Mouse (Mus musculus): Measurements from ENCODE around the gene Fxyd4. TPM values are rescaled to one million over a fixed set of nuclear protein-coding genes. Genes with fewer than 3 reads are reported as not detected.

The Fxyd4 gene
- polyA plus RNA-seq, 1 experiment: 0.41 TPM

GRCm38 (mm10) chr6:117935681-117936612, 1.5 kb downstream of the Fxyd4 start:
- Histone ChIP-seq H3K4me1 (ENCODE audit: control insufficient read depth, insufficient read depth, low read length) (no peaks in the 10 kb centered on the region), H3K4me3 (replicated peaks; ENCODE audit: extremely low read depth, low read depth, low read length) (no peak overlapping the region)
- DNase-seq: no peak
- TF ChIP-seq CTCF (IDR thresholded peaks at IDR 0.05; ENCODE audit: insufficient read depth, low read length) (no peak), POLR2A (IDR thresholded peaks at IDR 0.05; ENCODE audit: borderline replicate concordance, extremely low read depth, low read depth, low read length) (no peak)
- 71% methylated on average over 14 of the region's 14 CpGs for whole genome bisulfite sequencing

GRCm38 (mm10) chr6:117934301-117934700, 3.2 kb downstream of the Fxyd4 start:
- WGBS: 84% methylated on average over 6 of the region's 6 CpGs
- H3K4me3 ChIP-seq (replicated peaks; ENCODE audit: extremely low read depth, low read depth, low read length): no peak overlapping the region
- DNase-seq: no peak
- TF ChIP-seq POLR2A (IDR thresholded peaks at IDR 0.05; ENCODE audit: borderline replicate concordance, extremely low read depth, low read depth, low read length): no peak
- TF ChIP-seq CTCF (IDR thresholded peaks at IDR 0.05; ENCODE audit: insufficient read depth, low read length): no peak
- H3K4me1 ChIP-seq (ENCODE audit: control insufficient read depth, insufficient read depth, low read length): no peaks in the 10 kb centered on the region

GRCm38 (mm10) chr6:117932325-117933051, 5.0 kb downstream of the Fxyd4 start:
- TF ChIP-seq CTCF (IDR thresholded peaks at IDR 0.05; ENCODE audit: insufficient read depth, low read length) (peak; percentile 62), POLR2A (IDR thresholded peaks at IDR 0.05; ENCODE audit: borderline replicate concordance, extremely low read depth, low read depth, low read length) (no peak)
- WGBS: 52% methylated on average over 11 of the region's 11 CpGs
- H3K4me3 ChIP-seq (replicated peaks; ENCODE audit: extremely low read depth, low read depth, low read length): no peak overlapping the region

GRCm38 (mm10) chr6:117929945-117930655, 7.4 kb downstream of the Fxyd4 start:
- H3K4me3 ChIP-seq (replicated peaks; ENCODE audit: extremely low read depth, low read depth, low read length): no peak overlapping the region
- WGBS: 90% methylated on average over 3 of the region's 3 CpGs
- TF ChIP-seq CTCF (IDR thresholded peaks at IDR 0.05; ENCODE audit: insufficient read depth, low read length) (no peak), POLR2A (IDR thresholded peaks at IDR 0.05; ENCODE audit: borderline replicate concordance, extremely low read depth, low read depth, low read length) (no peak)
- no peak for DNase-seq
- 0 out of 2 replicates have a peak, but pooled peaks cover 2% of the 10 kb centered on the region for H3K4me1 ChIP-seq (ENCODE audit: control insufficient read depth, insufficient read depth, low read length)

More at GRCm38 (mm10) chr6:117932325-117933051, 5.0 kb downstream of the Fxyd4 start:
- no peak for DNase-seq
- no peaks in the 10 kb centered on the region for H3K4me1 ChIP-seq (ENCODE audit: control insufficient read depth, insufficient read depth, low read length)

- H3K4me3 ChIP-seq (replicated peaks; ENCODE audit: extremely low read depth, low read depth, low read length): no peak overlapping the region
- no peak for DNase-seq
- 0 out of 2 replicates have a peak, but pooled peaks cover 2% of the 10 kb centered on the region for H3K4me1 ChIP-seq (ENCODE audit: control insufficient read depth, insufficient read depth, low read length)
- 78% methylated on average over 5 of the region's 5 CpGs for WGBS
- TF ChIP-seq POLR2A (IDR thresholded peaks at IDR 0.05; ENCODE audit: borderline replicate concordance, extremely low read depth, low read depth, low read length) (no peak), CTCF (IDR thresholded peaks at IDR 0.05; ENCODE audit: insufficient read depth, low read length) (no peak)
Measured at GRCm38 (mm10) chr6:117928746-117929145, 8.7 kb downstream of the Fxyd4 start.

- TF ChIP-seq POLR2A (IDR thresholded peaks at IDR 0.05; ENCODE audit: borderline replicate concordance, extremely low read depth, low read depth, low read length) (no peak), CTCF (IDR thresholded peaks at IDR 0.05; ENCODE audit: insufficient read depth, low read length) (no peak)
- Histone ChIP-seq H3K4me1 (ENCODE audit: control insufficient read depth, insufficient read depth, low read length) (0 out of 2 replicates have a peak, but pooled peaks cover 2% of the 10 kb centered on the region), H3K4me3 (replicated peaks; ENCODE audit: extremely low read depth, low read depth, low read length) (no peak overlapping the region)
- DNase-seq: no peak
- 79% methylated on average over 7 of the region's 7 CpGs for WGBS
Measured at GRCm38 (mm10) chr6:117927955-117928354, 9.5 kb downstream of the Fxyd4 start.

GRCm38 (mm10) chr6:117926871-117927491, 10.5 kb downstream of the Fxyd4 start:
- TF ChIP-seq POLR2A (IDR thresholded peaks at IDR 0.05; ENCODE audit: borderline replicate concordance, extremely low read depth, low read depth, low read length) (no peak), CTCF (IDR thresholded peaks at IDR 0.05; ENCODE audit: insufficient read depth, low read length) (no peak)
- no peak for DNase-seq
- H3K4me1 ChIP-seq (ENCODE audit: control insufficient read depth, insufficient read depth, low read length): 0 out of 2 replicates have a peak, but pooled peaks cover 2% of the 10 kb centered on the region
- 77% methylated on average over 4 of the region's 4 CpGs for WGBS
- H3K4me3 ChIP-seq (replicated peaks; ENCODE audit: extremely low read depth, low read depth, low read length): no peak overlapping the region

- H3K4me3 ChIP-seq (replicated peaks; ENCODE audit: extremely low read depth, low read depth, low read length): no peak overlapping the region
- TF ChIP-seq POLR2A (IDR thresholded peaks at IDR 0.05; ENCODE audit: borderline replicate concordance, extremely low read depth, low read depth, low read length) (no peak), CTCF (IDR thresholded peaks at IDR 0.05; ENCODE audit: insufficient read depth, low read length) (no peak)
- WGBS: 72% methylated on average over 3 of the region's 3 CpGs
- DNase-seq: no peak
- peaks cover 13% of the 10 kb centered on the region for H3K4me1 ChIP-seq (ENCODE audit: control insufficient read depth, insufficient read depth, low read length)
Measured at GRCm38 (mm10) chr6:117922041-117922440, 15.5 kb downstream of the Fxyd4 start.

All from lung, adult 2 months (tissue).